Mouse (Mus musculus) stomach, postnatal 0 days (tissue): ENCODE data around the gene Otos. TPM values are rescaled to one million over a fixed set of nuclear protein-coding genes. Genes with fewer than 3 reads are reported as not detected.

ENCODE experiments used
- ATAC-seq: fragments of 200-750 bp; cut with Nextera tagmentation; 2 replicates; pipeline ENCODE4 v1.8.0; 2017; ENCODE audit not compliant: low FRiP score, low TSS enrichment
- DNase-seq: peaks from one replicate; pipeline ENCODE4 v3.0.0-alpha.2; 2016; ENCODE audit warnings: low spot score
- H3K27ac ChIP-seq: fragments of 300-500 bp; sonication (generic); replicated peaks from 2 replicates; pipeline ENCODE4 v1.5.1; 2014; ENCODE audit warnings: mild to moderate bottlenecking, control low read depth
- H3K27me3 ChIP-seq: fragments of 300-500 bp; sonication (generic); 2 replicates; pipeline ENCODE4 v1.6.1; 2014; ENCODE audit warnings: low read length; ENCODE audit not compliant: control insufficient read depth, insufficient read depth
- H3K36me3 ChIP-seq: fragments of 300-500 bp; sonication (generic); 2 replicates; pipeline ENCODE4 v1.6.1; 2014; ENCODE audit warnings: low read length, mixed read lengths; ENCODE audit not compliant: control insufficient read depth, insufficient read depth
- H3K4me1 ChIP-seq: fragments of 300-500 bp; sonication (generic); replicated peaks from 2 replicates; pipeline ENCODE4 v1.6.1; 2014; ENCODE audit warnings: antibody characterized with exemption; ENCODE audit not compliant: control insufficient read depth, insufficient read depth
- H3K4me2 ChIP-seq: fragments of 300-500 bp; sonication (generic); replicated peaks from 2 replicates; pipeline ENCODE4 v1.6.1; 2014; ENCODE audit warnings: low read depth, mild to moderate bottlenecking, control low read depth, moderate library complexity
- H3K4me3 ChIP-seq: fragments of 300-500 bp; sonication (generic); 2 replicates; pipeline ENCODE4 v1.5.1; 2014; ENCODE audit warnings: low read depth, low read length, control low read depth
- H3K9ac ChIP-seq: fragments of 300-500 bp; sonication (generic); 2 replicates; pipeline ENCODE4 v1.6.1; 2014; ENCODE audit warnings: mild to moderate bottlenecking, low read length, control low read depth, mixed read lengths
- H3K9me3 ChIP-seq: fragments of 300-500 bp; sonication (generic); 2 replicates; pipeline ENCODE4 v1.6.1; 2016; ENCODE audit warnings: low read length; ENCODE audit not compliant: control insufficient read depth
- CTCF ChIP-seq: IDR thresholded peaks from 2 replicates; pipeline ENCODE4 v1.5.1; 2016; ENCODE audit warnings: antibody characterized with exemption, low read depth, mild to moderate bottlenecking, moderate library complexity
- EP300 ChIP-seq: optimal IDR thresholded peaks from 2 replicates; pipeline ENCODE3; 2016; ENCODE audit warnings: antibody characterized with exemption
- WGBS: fragments of 180-500 bp; shearing (Covaris S2); extraction: QIAGEN DNeasy Blood & Tissue Kit; methylation state at CpG from one replicate; pipeline ENCODE4 v1.1.7; 2014; 5-methylcytosine and 5-hydroxymethylcytosine counted together
- polyA plus RNA-seq: library from polyadenylated mRNA; unstranded; fragments of >200 nt; fragmentation: Nextera tagmentation; extraction: Ambion mirVana; gene quantifications from 2 replicates; pipeline ENCODE4 v1.2.1, GENCODE M21; 2015

Otos gene
- polyA plus RNA-seq, 1 experiment from 2014 or later = 0.18 TPM

DNA sequence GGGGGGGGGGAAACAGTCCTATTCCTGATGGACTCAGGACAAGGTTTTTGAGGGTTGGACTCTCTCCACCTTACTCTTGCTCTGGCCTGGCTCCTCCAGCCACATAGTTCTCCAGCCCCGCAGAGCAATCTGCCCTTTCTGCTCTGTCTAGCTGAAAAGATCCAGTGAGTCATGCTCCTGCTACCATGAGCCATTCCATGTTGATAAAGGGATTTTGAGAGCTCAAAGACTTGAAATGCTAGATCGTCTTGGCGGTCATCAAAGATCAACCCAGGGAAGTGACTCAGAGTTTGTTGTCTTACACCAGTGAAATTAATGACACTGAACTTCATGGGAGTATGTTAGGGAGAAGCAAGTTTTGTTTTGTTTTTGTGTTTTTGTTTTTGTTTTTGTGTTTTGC, 20.8 kb upstream of the Otos start:
- ATAC-seq = no peak

DNA sequence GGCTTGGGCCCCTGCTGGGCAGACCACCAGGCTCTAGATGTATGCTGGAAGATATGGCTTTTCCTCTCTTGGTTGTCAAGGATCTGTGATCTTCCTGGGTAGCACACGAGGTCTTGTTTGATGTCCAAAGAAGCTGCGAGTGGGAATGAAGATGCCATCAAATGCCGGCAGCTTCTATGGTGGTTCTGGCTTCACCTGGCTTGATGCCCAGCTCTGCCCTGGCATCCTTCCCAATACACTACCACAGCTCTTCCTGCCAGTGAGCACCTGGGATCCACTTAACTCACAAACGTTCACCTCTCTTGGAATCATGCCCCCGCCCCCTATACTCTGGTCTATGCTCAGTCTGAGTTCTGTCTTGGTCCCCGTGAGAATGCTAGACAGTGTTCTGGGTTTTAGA, 18.5 kb upstream of the Otos start:
- DNase-seq (no peak), ATAC-seq (no peak)
- Histone ChIP-seq H3K9ac (no peak overlapping the region), H3K4me2 (no peak overlapping the region), H3K36me3 (no peaks in the 10 kb centered on the region), H3K27me3 (no peaks in the 10 kb centered on the region), H3K9me3 (no peaks in the 10 kb centered on the region), H3K4me1 (no peaks in the 10 kb centered on the region), H3K27ac (no peak overlapping the region), H3K4me3 (no peak overlapping the region)
- TF ChIP-seq EP300 (no peak), CTCF (no peak)
- 63% methylated on average over 6 of the region's 6 CpGs for WGBS

More for the DNA sequence above, 20.8 kb upstream of the Otos start:
- Histone ChIP-seq H3K9ac (no peak overlapping the region), H3K27me3 (no peaks in the 10 kb centered on the region), H3K9me3 (no peaks in the 10 kb centered on the region), H3K27ac (no peak overlapping the region), H3K4me2 (no peak overlapping the region), H3K4me1 (no peaks in the 10 kb centered on the region), H3K36me3 (no peaks in the 10 kb centered on the region), H3K4me3 (no peak overlapping the region)
- DNase-seq = no peak
- TF ChIP-seq CTCF (no peak), EP300 (no peak)
- 59% methylated on average over 3 of the region's 3 CpGs for WGBS

- DNase-seq (no peak), ATAC-seq (no peak)
- Histone ChIP-seq H3K9ac (no peak overlapping the region), H3K36me3 (no peaks in the 10 kb centered on the region), H3K4me3 (no peak overlapping the region), H3K27ac (no peak overlapping the region), H3K27me3 (no peaks in the 10 kb centered on the region), H3K9me3 (no peaks in the 10 kb centered on the region), H3K4me2 (no peak overlapping the region), H3K4me1 (no peaks in the 10 kb centered on the region)
- TF ChIP-seq CTCF (no peak), EP300 (no peak)
- WGBS = 39% methylated on average over 5 of the region's 5 CpGs
Observed at GRCm38 (mm10) chr1:92659392-92659791, 10.8 kb upstream of the Otos start.

DNA sequence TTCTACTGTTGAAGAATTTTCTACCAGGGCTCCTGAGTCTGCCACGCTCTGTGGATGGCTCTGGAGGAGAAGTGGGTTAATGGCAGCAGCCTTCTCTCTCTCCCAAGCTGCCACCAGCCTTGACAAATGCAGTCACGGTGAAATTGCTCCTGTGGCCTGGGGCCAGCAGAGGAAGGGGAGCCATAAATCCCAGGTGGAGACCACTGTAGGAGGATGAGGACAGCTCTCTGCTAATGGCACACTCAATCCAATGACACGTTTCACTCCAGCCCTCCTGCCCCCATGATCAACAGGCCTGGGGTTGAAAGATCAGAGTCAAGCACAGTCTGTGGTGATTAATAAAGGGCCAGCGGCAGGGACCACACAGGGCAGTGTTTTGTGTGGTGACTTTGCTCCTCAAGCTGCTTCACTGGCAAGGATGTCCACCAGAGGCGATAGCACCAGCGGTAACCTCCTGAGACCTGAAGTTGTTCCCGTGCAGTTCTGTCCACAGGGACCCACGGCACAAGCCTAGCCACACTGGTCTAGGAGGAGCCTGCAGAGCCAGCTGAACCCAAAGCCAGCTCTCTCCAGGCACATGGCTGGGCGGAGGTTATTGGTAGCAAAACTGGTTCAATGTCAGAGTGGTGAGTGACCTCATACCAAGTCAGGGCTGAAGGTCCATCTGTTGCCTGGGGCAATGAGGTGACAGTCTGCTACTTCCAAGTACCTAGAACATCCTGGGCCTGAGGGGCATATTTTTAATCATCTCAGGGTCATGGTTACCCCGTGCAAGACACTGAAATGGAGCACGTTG, 8.6 kb upstream of the Otos start:
- TF ChIP-seq EP300 (no peak), CTCF (no peak)
- no peaks in the 10 kb centered on the region for H3K4me1 ChIP-seq
- DNase-seq (no peak), ATAC-seq (peak; percentile 40; the same call in 1 of the 2 replicates)
- H3K27ac ChIP-seq = no peak overlapping the region
- no peaks in the 10 kb centered on the region for H3K9me3 ChIP-seq
- no peak overlapping the region for H3K4me2 ChIP-seq
- H3K36me3 ChIP-seq = no peaks in the 10 kb centered on the region
- no peaks in the 10 kb centered on the region for H3K27me3 ChIP-seq
- no peak overlapping the region for H3K4me3 ChIP-seq
- 70% methylated on average over 11 of the region's 11 CpGs for WGBS
- no peak overlapping the region for H3K9ac ChIP-seq

GRCm38 (mm10) chr1:92654676-92655075, 6.0 kb upstream of the Otos start:
- H3K27ac ChIP-seq = no peak overlapping the region
- ATAC-seq = no peak
- no peaks in the 10 kb centered on the region for H3K36me3 ChIP-seq
- no peaks in the 10 kb centered on the region for H3K27me3 ChIP-seq
- no peak for TF ChIP-seq EP300
- H3K9me3 ChIP-seq = no peaks in the 10 kb centered on the region
- H3K4me1 ChIP-seq = no peaks in the 10 kb centered on the region
- no peak for DNase-seq
- no peak overlapping the region for H3K4me2 ChIP-seq
- no peak overlapping the region for H3K4me3 ChIP-seq
- WGBS = 68% methylated on average over 2 of the region's 2 CpGs
- H3K9ac ChIP-seq = no peak overlapping the region

GRCm38 (mm10) chr1:92653179-92653578, 4.5 kb upstream of the Otos start:
- 85% methylated on average over 3 of the region's 3 CpGs for WGBS
- DNase-seq = no peak
- Histone ChIP-seq H3K4me1 (no peaks in the 10 kb centered on the region), H3K27ac (no peak overlapping the region), H3K4me3 (no peak overlapping the region), H3K36me3 (no peaks in the 10 kb centered on the region), H3K9me3 (no peaks in the 10 kb centered on the region), H3K4me2 (no peak overlapping the region), H3K9ac (no peak overlapping the region), H3K27me3 (no peaks in the 10 kb centered on the region)
- TF ChIP-seq EP300 (no peak), CTCF (no peak)
- no peak for ATAC-seq
